Mouse (Mus musculus) liver, postnatal 0 days (tissue): Measurements from ENCODE around the gene Dab1.

Experiments used
- CTCF ChIP-seq: sonication (generic); IDR thresholded peaks from 2 replicates; pipeline ENCODE4 v1.5.1; 2016; ENCODE audit warnings: antibody characterized with exemption, low read depth
- EP300 ChIP-seq: IDR thresholded peaks from 2 replicates; pipeline ENCODE4 v1.6.1; 2016; ENCODE audit warnings: antibody characterized with exemption, low read depth, mild to moderate bottlenecking

DNA sequence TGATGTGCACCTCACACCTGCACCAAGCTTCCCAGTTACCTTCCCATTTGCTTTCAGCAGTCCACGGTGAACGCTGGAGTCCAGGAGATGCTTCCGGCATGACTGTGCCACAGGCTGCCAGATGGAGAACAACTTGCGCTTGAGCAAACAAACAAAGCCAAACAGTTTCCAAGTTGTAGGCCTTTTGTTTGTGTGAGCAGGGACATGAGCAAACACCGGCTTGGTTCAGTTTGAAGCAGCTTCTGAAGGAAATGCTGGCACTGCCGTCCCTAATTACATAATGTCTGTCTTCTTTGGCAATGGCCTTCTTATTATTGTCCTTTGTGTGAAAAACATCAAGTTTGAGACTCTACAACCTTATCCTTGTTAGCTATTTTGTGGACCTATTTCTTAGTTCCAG lies 664.7 kb downstream of the Dab1 start:
- TF ChIP-seq CTCF, result no peak
- TF ChIP-seq EP300, result no peak
